Mouse (Mus musculus): Measurements from ENCODE around the gene Gm42688. TPM values are rescaled to one million over a fixed set of nuclear protein-coding genes. Genes with fewer than 3 reads are reported as not detected.

Gm42688 gene
- polyA plus RNA-seq, 1 experiment = 11.9 TPM

- Histone ChIP-seq H3K4me3 (ENCODE audit: control insufficient read depth, insufficient read depth, low read length) (no peak overlapping the region; the same call in 1 of the 2 replicates), H3K36me3 (ENCODE audit: control insufficient read depth, insufficient read depth, low read length) (no peaks in the 10 kb centered on the region), H3K4me1 (replicated peaks; ENCODE audit: control insufficient read depth, insufficient read depth, low read length) (peaks cover 21% of the 10 kb centered on the region), H3K27me3 (ENCODE audit: control insufficient read depth, insufficient read depth, low read length) (no peaks in the 10 kb centered on the region), H3K27ac (ENCODE audit: control insufficient read depth, insufficient read depth, low read length) (peak overlapping the region; percentile 32)
- TF ChIP-seq POLR2A (IDR thresholded peaks at IDR 0.05; ENCODE audit: control insufficient read depth, extremely low read depth, insufficient read depth, low read length, poor library complexity) (no peak), CTCF (IDR thresholded peaks at IDR 0.05; ENCODE audit: borderline replicate concordance, control insufficient read depth, extremely low read depth, insufficient read depth, low read length, poor library complexity) (no peak)
- 10% methylated on average over 6 of the region's 6 CpGs for WGBS
- peak; percentile 53 for DNase-seq
Observed at GRCm38 (mm10) chr6:83095968-83096367, 5.4 kb upstream of the Gm42688 start.

- Histone ChIP-seq H3K27me3 (ENCODE audit: control insufficient read depth, insufficient read depth, low read length) (no peaks in the 10 kb centered on the region), H3K4me3 (ENCODE audit: control insufficient read depth, insufficient read depth, low read length) (no peak overlapping the region), H3K27ac (ENCODE audit: control insufficient read depth, insufficient read depth, low read length) (no peak overlapping the region), H3K36me3 (ENCODE audit: control insufficient read depth, insufficient read depth, low read length) (no peaks in the 10 kb centered on the region), H3K4me1 (replicated peaks; ENCODE audit: control insufficient read depth, insufficient read depth, low read length) (peaks cover 33% of the 10 kb centered on the region)
- 91% methylated on average over 2 of the region's 2 CpGs for WGBS
- DNase-seq = no peak
- TF ChIP-seq CTCF (IDR thresholded peaks at IDR 0.05; ENCODE audit: borderline replicate concordance, control insufficient read depth, extremely low read depth, insufficient read depth, low read length, poor library complexity) (no peak), POLR2A (IDR thresholded peaks at IDR 0.05; ENCODE audit: control insufficient read depth, extremely low read depth, insufficient read depth, low read length, poor library complexity) (no peak)
Observed at GRCm38 (mm10) chr6:83098411-83098810, 3.0 kb upstream of the Gm42688 start.

- Histone ChIP-seq H3K4me3 (ENCODE audit: control insufficient read depth, insufficient read depth, low read length) (peak overlapping the region; percentile 85), H3K36me3 (ENCODE audit: control insufficient read depth, insufficient read depth, low read length) (no peaks in the 10 kb centered on the region), H3K27ac (ENCODE audit: control insufficient read depth, insufficient read depth, low read length) (peak overlapping the region; percentile 1; the same call in 1 of the 2 replicates), H3K4me1 (replicated peaks; ENCODE audit: control insufficient read depth, insufficient read depth, low read length) (peaks cover 18% of the 10 kb centered on the region), H3K27me3 (ENCODE audit: control insufficient read depth, insufficient read depth, low read length) (no peaks in the 10 kb centered on the region)
- peak; percentile 71; the same call in 1 of the 2 replicates for TF ChIP-seq CTCF (IDR thresholded peaks at IDR 0.05; ENCODE audit: borderline replicate concordance, control insufficient read depth, extremely low read depth, insufficient read depth, low read length, poor library complexity)
- 0 out of 2 replicates have a peak, but pooled peaks have one; percentile 26 for TF ChIP-seq POLR2A (IDR thresholded peaks at IDR 0.05; ENCODE audit: control insufficient read depth, extremely low read depth, insufficient read depth, low read length, poor library complexity)
- WGBS = under 1% methylated on average over 74 of the region's 74 CpGs
- peak; percentile 81 for DNase-seq
Observed at GRCm38 (mm10) chr6:83101688-83102556, 505 bp downstream of the Gm42688 start.

- Histone ChIP-seq H3K36me3 (ENCODE audit: control insufficient read depth, insufficient read depth, low read length) (no peaks in the 10 kb centered on the region), H3K27me3 (ENCODE audit: control insufficient read depth, insufficient read depth, low read length) (no peaks in the 10 kb centered on the region), H3K27ac (ENCODE audit: control insufficient read depth, insufficient read depth, low read length) (no peak overlapping the region), H3K4me1 (replicated peaks; ENCODE audit: control insufficient read depth, insufficient read depth, low read length) (peaks cover 23% of the 10 kb centered on the region), H3K4me3 (ENCODE audit: control insufficient read depth, insufficient read depth, low read length) (no peak overlapping the region)
- TF ChIP-seq CTCF (IDR thresholded peaks at IDR 0.05; ENCODE audit: borderline replicate concordance, control insufficient read depth, extremely low read depth, insufficient read depth, low read length, poor library complexity) (no peak), POLR2A (IDR thresholded peaks at IDR 0.05; ENCODE audit: control insufficient read depth, extremely low read depth, insufficient read depth, low read length, poor library complexity) (no peak)
- no peak for DNase-seq
- WGBS = 91% methylated on average over 11 of the region's 11 CpGs
Observed at GRCm38 (mm10) chr6:83103130-83103650, 1.8 kb downstream of the Gm42688 start.

- DNase-seq = no peak
- no peak overlapping the region for H3K27ac ChIP-seq (ENCODE audit: control insufficient read depth, insufficient read depth, low read length)
- TF ChIP-seq CTCF (IDR thresholded peaks at IDR 0.05; ENCODE audit: borderline replicate concordance, control insufficient read depth, extremely low read depth, insufficient read depth, low read length, poor library complexity) (no peak), POLR2A (IDR thresholded peaks at IDR 0.05; ENCODE audit: control insufficient read depth, extremely low read depth, insufficient read depth, low read length, poor library complexity) (no peak)
- H3K36me3 ChIP-seq (ENCODE audit: control insufficient read depth, insufficient read depth, low read length) = no peaks in the 10 kb centered on the region
- no peaks in the 10 kb centered on the region for H3K27me3 ChIP-seq (ENCODE audit: control insufficient read depth, insufficient read depth, low read length)
- H3K4me1 ChIP-seq (replicated peaks; ENCODE audit: control insufficient read depth, insufficient read depth, low read length) = peaks cover 27% of the 10 kb centered on the region
- 92% methylated on average over 4 of the region's 4 CpGs for WGBS
- H3K4me3 ChIP-seq (ENCODE audit: control insufficient read depth, insufficient read depth, low read length) = no peak overlapping the region
Observed at GRCm38 (mm10) chr6:83104158-83104557, 2.7 kb downstream of the Gm42688 start.

GRCm38 (mm10) chr6:83107566-83108400, 6.4 kb downstream of the Gm42688 start:
- WGBS = 53% methylated on average over 13 of the region's 13 CpGs
- TF ChIP-seq CTCF (IDR thresholded peaks at IDR 0.05; ENCODE audit: borderline replicate concordance, control insufficient read depth, extremely low read depth, insufficient read depth, low read length, poor library complexity) (peak; percentile 90), POLR2A (IDR thresholded peaks at IDR 0.05; ENCODE audit: control insufficient read depth, extremely low read depth, insufficient read depth, low read length, poor library complexity) (no peak)
- no peaks in the 10 kb centered on the region for H3K36me3 ChIP-seq (ENCODE audit: control insufficient read depth, insufficient read depth, low read length)
- peaks cover 13% of the 10 kb centered on the region for H3K4me1 ChIP-seq (replicated peaks; ENCODE audit: control insufficient read depth, insufficient read depth, low read length)
- H3K4me3 ChIP-seq (ENCODE audit: control insufficient read depth, insufficient read depth, low read length) = no peak overlapping the region
- no peaks in the 10 kb centered on the region for H3K27me3 ChIP-seq (ENCODE audit: control insufficient read depth, insufficient read depth, low read length)
- DNase-seq = peak; percentile 85
- H3K27ac ChIP-seq (ENCODE audit: control insufficient read depth, insufficient read depth, low read length) = no peak overlapping the region

All from thymus, adult 2 months (tissue).